Mouse (Mus musculus): Measurements from ENCODE around the gene Vmn1r210. TPM values are rescaled to one million over a fixed set of nuclear protein-coding genes. Genes with fewer than 3 reads are reported as not detected.
"Not testable (repeated sequence)": the region's sequence is repeated elsewhere in the genome, so short reads cannot be mapped to it uniquely, and the experiment has no call there.

Vmn1r210 gene
- polyA plus RNA-seq (2015; fragmentation: Nextera tagmentation; extraction: Ambion mirVana) = not detected in 2 replicates

- ATAC-seq (ENCODE audit: low read depth) (no peak), DNase-seq (no peak)
- H3K27me3 ChIP-seq = no peaks in the 10 kb centered on the region
- H3K27ac ChIP-seq = no peak within 1 kb of the TSS
- no peaks in the 10 kb centered on the region for H3K9me3 ChIP-seq (replicated peaks)
- no peak within 1 kb of the TSS for H3K9ac ChIP-seq
- no peaks in the 10 kb centered on the region for H3K4me1 ChIP-seq (replicated peaks)
- no peak within 1 kb of the TSS for H3K4me3 ChIP-seq (replicated peaks)
- H3K36me3 ChIP-seq = no peaks in the 10 kb centered on the region
- 39% methylated on average over 4 of the region's 4 CpGs for WGBS (ENCODE audit: insufficient replicate concordance)
- H3K4me2 ChIP-seq = no peak within 1 kb of the TSS
Measured at GRCm38 (mm10) chr13:22831248-22831647, at the start of gene Vmn1r210. TSS of gene Vmn1r210 (minus strand) at chr13:22831348.

GRCm38 (mm10) chr13:22879257-22879656, 48.1 kb upstream of the Vmn1r210 start:
- no peak for ATAC-seq (ENCODE audit: low read depth)
- Histone ChIP-seq H3K4me2 (no peak overlapping the region), H3K9me3 (replicated peaks) (no peaks in the 10 kb centered on the region), H3K27ac (no peak overlapping the region), H3K27me3 (no peaks in the 10 kb centered on the region), H3K4me3 (replicated peaks) (no peak overlapping the region), H3K4me1 (replicated peaks) (no peaks in the 10 kb centered on the region), H3K36me3 (no peaks in the 10 kb centered on the region), H3K9ac (no peak overlapping the region)
- 83% methylated on average over 1 of the region's 1 CpGs for WGBS (ENCODE audit: insufficient replicate concordance)
- no peak for DNase-seq

- no peak within 1 kb of the TSS for H3K4me2 ChIP-seq
- H3K9ac ChIP-seq = no peak within 1 kb of the TSS
- WGBS (ENCODE audit: insufficient replicate concordance) = 38% methylated on average over 1 of the region's 1 CpGs
- no peaks in the 10 kb centered on the region for H3K9me3 ChIP-seq (replicated peaks)
- no peaks in the 10 kb centered on the region for H3K36me3 ChIP-seq
- no peaks in the 10 kb centered on the region for H3K27me3 ChIP-seq
- ATAC-seq (ENCODE audit: low read depth) (no peak), DNase-seq (no peak)
- no peaks in the 10 kb centered on the region for H3K4me1 ChIP-seq (replicated peaks)
- H3K27ac ChIP-seq = no peak within 1 kb of the TSS
- H3K4me3 ChIP-seq (replicated peaks) = no peak within 1 kb of the TSS
Measured at GRCm38 (mm10) chr13:22857461-22857860, 26.3 kb upstream of the Vmn1r210 start, which contains the start of gene Vmn1r211. TSS of gene Vmn1r211 (minus strand) at chr13:22857561.

GRCm38 (mm10) chr13:22854760-22855159, 23.6 kb upstream of the Vmn1r210 start:
- DNase-seq (no peak), ATAC-seq (ENCODE audit: low read depth) (no peak)
- Histone ChIP-seq H3K36me3 (no peaks in the 10 kb centered on the region), H3K27me3 (no peaks in the 10 kb centered on the region), H3K9ac (no peak overlapping the region), H3K4me2 (no peak overlapping the region), H3K27ac (no peak overlapping the region), H3K9me3 (replicated peaks) (no peaks in the 10 kb centered on the region), H3K4me1 (replicated peaks) (no peaks in the 10 kb centered on the region), H3K4me3 (replicated peaks) (no peak overlapping the region)
- 56% methylated on average over 4 of the region's 4 CpGs for WGBS (ENCODE audit: insufficient replicate concordance)

GRCm38 (mm10) chr13:22846798-22847197, 15.7 kb upstream of the Vmn1r210 start:
- ATAC-seq (ENCODE audit: low read depth) = no peak
- Histone ChIP-seq H3K9me3 (replicated peaks) (no peaks in the 10 kb centered on the region), H3K4me1 (replicated peaks) (no peaks in the 10 kb centered on the region), H3K36me3 (no peaks in the 10 kb centered on the region), H3K9ac (no peak overlapping the region), H3K27ac (no peak overlapping the region), H3K4me2 (no peak overlapping the region), H3K27me3 (no peaks in the 10 kb centered on the region), H3K4me3 (replicated peaks) (no peak overlapping the region)
- DNase-seq = no peak
- WGBS (ENCODE audit: insufficient replicate concordance) = 42% methylated on average over 1 of the region's 1 CpGs

DNA sequence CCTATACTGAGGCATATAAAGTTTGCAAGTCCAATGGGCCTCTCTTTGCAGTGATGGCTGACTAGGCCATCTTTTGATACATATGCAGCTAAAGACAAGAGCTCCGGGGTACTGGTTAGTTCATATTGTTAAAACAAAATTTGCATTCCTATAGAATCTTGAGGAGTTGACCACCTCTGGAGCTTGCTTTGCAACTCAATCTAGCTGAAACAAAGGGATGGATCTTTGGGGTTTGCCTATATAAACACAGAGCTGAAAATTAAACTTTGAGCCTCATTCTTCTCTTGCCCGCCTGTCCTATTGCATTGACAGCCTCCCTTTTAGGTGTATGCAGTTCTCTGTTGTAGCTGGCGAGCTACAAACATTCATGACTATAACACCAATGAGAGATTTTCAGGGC, 13.2 kb upstream of the Vmn1r210 start:
- 58% methylated on average over 3 of the region's 3 CpGs for WGBS (ENCODE audit: insufficient replicate concordance)
- not testable (repeated sequence) for H3K4me2 ChIP-seq; H3K9ac ChIP-seq; ATAC-seq (ENCODE audit: low read depth); DNase-seq; H3K27me3 ChIP-seq; H3K9me3 ChIP-seq (replicated peaks); H3K36me3 ChIP-seq; H3K4me1 ChIP-seq (replicated peaks); H3K27ac ChIP-seq; H3K4me3 ChIP-seq (replicated peaks)

- H3K9ac ChIP-seq; DNase-seq; H3K27me3 ChIP-seq; H3K36me3 ChIP-seq; ATAC-seq (ENCODE audit: low read depth); H3K4me1 ChIP-seq (replicated peaks); H3K27ac ChIP-seq; H3K4me2 ChIP-seq; H3K4me3 ChIP-seq (replicated peaks); H3K9me3 ChIP-seq (replicated peaks): not testable (repeated sequence)
- 24% methylated on average over 7 of the region's 7 CpGs for WGBS (ENCODE audit: insufficient replicate concordance)
Measured at GRCm38 (mm10) chr13:22829395-22829794, 1.8 kb downstream of the Vmn1r210 start.

DNA sequence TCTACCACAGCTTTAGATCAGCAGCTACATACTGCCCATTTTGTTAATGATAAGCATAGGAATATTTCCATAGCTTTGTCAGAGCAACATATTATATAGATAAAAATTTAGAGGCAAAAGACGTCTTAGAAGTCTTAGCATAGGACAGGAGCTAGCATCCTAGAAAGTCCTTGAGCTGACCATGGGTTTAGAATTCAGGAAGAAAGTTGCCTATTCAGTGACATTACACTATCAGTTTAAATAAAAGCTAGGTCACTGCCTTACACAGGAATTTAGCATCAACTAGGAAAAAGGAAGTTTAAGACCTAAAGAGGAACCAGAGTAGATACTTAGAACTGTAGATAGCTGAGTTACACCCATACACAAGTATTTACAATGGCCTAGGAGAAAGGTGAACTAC, 9.5 kb downstream of the Vmn1r210 start:
- 58% methylated on average over 1 of the region's 1 CpGs for WGBS (ENCODE audit: insufficient replicate concordance)
- not testable (repeated sequence) for DNase-seq; H3K4me2 ChIP-seq; ATAC-seq (ENCODE audit: low read depth); H3K9ac ChIP-seq; H3K4me1 ChIP-seq (replicated peaks); H3K4me3 ChIP-seq (replicated peaks); H3K27ac ChIP-seq; H3K9me3 ChIP-seq (replicated peaks); H3K36me3 ChIP-seq; H3K27me3 ChIP-seq

GRCm38 (mm10) chr13:22809582-22809981, 21.6 kb downstream of the Vmn1r210 start, which contains the start of gene Vmn1r209:
TSS of gene Vmn1r209 (minus strand) at chr13:22809682.
- not testable (repeated sequence) for H3K4me3 ChIP-seq (replicated peaks); H3K4me2 ChIP-seq; H3K36me3 ChIP-seq; H3K27me3 ChIP-seq; H3K4me1 ChIP-seq (replicated peaks); H3K9me3 ChIP-seq (replicated peaks); H3K27ac ChIP-seq; ATAC-seq (ENCODE audit: low read depth); H3K9ac ChIP-seq; DNase-seq

DNA sequence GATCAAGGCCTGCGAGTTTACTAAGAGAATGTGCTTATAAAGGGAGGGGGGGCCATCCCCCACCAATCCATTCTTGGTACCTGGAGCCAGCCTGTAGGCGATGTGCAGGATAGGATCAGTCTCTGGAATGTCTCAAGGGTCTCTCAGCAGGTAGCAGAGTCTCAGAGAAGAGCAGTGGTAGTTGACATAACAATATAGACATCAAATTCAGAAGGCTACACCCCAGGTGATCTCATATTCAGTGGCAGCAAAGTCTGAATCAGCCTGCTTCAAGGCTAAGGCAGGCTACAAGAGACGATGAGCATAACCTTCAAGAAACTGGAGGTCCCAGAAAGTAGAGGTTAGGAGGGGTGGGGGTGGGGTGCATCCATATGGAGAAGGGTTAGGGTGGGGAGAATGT, 43.1 kb downstream of the Vmn1r210 start:
- not testable (repeated sequence) for DNase-seq; ATAC-seq (ENCODE audit: low read depth); H3K9ac ChIP-seq

DNA sequence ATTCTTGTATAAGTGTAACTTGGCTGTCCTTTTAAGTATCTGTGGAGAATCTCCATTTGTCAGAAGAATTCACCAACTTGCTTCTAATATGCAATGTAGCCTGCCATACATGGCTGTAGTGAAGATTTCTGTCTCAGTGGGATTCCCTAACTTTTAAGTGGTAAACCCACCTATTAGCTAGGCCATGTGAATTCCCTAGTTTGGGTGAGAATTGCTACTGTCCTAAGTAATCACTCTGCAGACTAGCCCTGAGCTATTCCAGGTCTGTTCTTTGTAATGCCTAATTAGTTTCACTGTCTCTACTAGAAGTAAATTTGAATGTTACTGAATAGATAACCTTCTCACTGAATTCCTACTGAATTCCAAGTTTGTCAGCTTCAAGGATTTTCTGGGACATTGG, 47.0 kb downstream of the Vmn1r210 start:
- ATAC-seq (ENCODE audit: low read depth); H3K9me3 ChIP-seq (replicated peaks); H3K27me3 ChIP-seq; H3K4me1 ChIP-seq (replicated peaks); DNase-seq; H3K27ac ChIP-seq; H3K4me2 ChIP-seq; H3K9ac ChIP-seq; H3K4me3 ChIP-seq (replicated peaks); H3K36me3 ChIP-seq: not testable (repeated sequence)

More for the DNA sequence above, 43.1 kb downstream of the Vmn1r210 start:
- not testable (repeated sequence) for H3K27ac ChIP-seq; H3K9me3 ChIP-seq (replicated peaks); H3K4me1 ChIP-seq (replicated peaks); H3K36me3 ChIP-seq; H3K4me2 ChIP-seq; H3K27me3 ChIP-seq; H3K4me3 ChIP-seq (replicated peaks)
- 55% methylated on average over 3 of the region's 3 CpGs for WGBS (ENCODE audit: insufficient replicate concordance)

DNA sequence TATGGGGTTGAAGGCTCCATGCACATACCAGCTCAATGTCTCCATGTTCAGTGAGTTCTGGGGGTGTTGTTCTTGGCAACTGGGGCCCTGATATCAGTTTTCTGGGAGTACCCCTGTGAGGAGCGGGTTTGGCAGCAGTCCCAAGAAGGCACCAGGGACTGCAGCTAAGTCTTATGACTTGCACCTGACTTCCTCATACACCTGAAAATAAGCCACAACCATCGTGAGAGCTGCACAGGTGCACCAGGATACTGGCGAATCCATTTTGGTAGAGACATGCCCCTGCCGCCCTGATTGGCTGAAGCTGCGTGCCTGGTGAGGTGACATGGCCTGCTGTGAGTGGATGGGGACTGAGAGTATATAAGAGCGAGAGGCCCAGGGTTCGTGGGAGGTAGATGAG, 53.8 kb downstream of the Vmn1r210 start, which contains the start of gene Vmn1r208:
Gene Vmn1r208 (minus strand): TSS at position 101 of the 400 bp plus-strand sequence.
- DNase-seq; H3K4me2 ChIP-seq; ATAC-seq (ENCODE audit: low read depth); H3K27ac ChIP-seq; H3K9me3 ChIP-seq (replicated peaks); H3K27me3 ChIP-seq; H3K9ac ChIP-seq; H3K36me3 ChIP-seq; H3K4me3 ChIP-seq (replicated peaks); H3K4me1 ChIP-seq (replicated peaks): not testable (repeated sequence)
- WGBS (ENCODE audit: insufficient replicate concordance) = no CpG with 5 or more reads among the region's 7 CpGs

All from liver, embryonic 13.5 days (tissue).